Mouse (Mus musculus): ENCODE data around the gene Usp51. TPM values are rescaled to one million over a fixed set of nuclear protein-coding genes. Genes with fewer than 3 reads are reported as not detected.
"Not testable (repeated sequence)": the region's sequence is repeated elsewhere in the genome, so short reads cannot be mapped to it uniquely, and the experiment has no call there.

The Usp51 gene
- polyA plus RNA-seq, 1 experiment from 2014 or later: 0.14 TPM

- no peak for ATAC-seq (ENCODE audit: low read depth)
- H3K9ac ChIP-seq (ENCODE audit: low read depth, low read length): no peak overlapping the region
- H3K4me2 ChIP-seq (ENCODE audit: low read depth, low read length): peak overlapping the region; percentile 74
- H3K4me3 ChIP-seq (ENCODE audit: low read depth, low read length): peak overlapping the region; percentile 65
- 35% methylated on average over 9 of the region's 9 CpGs for WGBS (ENCODE audit: insufficient replicate concordance)
- no peaks in the 10 kb centered on the region for H3K36me3 ChIP-seq (ENCODE audit: control insufficient read depth, insufficient read depth)
- no peaks in the 10 kb centered on the region for H3K4me1 ChIP-seq (ENCODE audit: control insufficient read depth, low read depth, low read length)
- H3K27me3 ChIP-seq (ENCODE audit: control insufficient read depth, insufficient read depth, low read depth, low read length): no peaks in the 10 kb centered on the region
- no peaks in the 10 kb centered on the region for H3K9me3 ChIP-seq (replicated peaks; ENCODE audit: control insufficient read depth, low read length)
- no peak overlapping the region for H3K27ac ChIP-seq (ENCODE audit: low read length)
Observed at GRCm38 (mm10) chrX:153007685-153008047, 1.4 kb downstream of the Usp51 start.

- H3K4me2 ChIP-seq (ENCODE audit: low read depth, low read length); ATAC-seq (ENCODE audit: low read depth); H3K4me1 ChIP-seq (ENCODE audit: control insufficient read depth, low read depth, low read length); H3K4me3 ChIP-seq (ENCODE audit: low read depth, low read length); H3K36me3 ChIP-seq (ENCODE audit: control insufficient read depth, insufficient read depth); H3K27me3 ChIP-seq (ENCODE audit: control insufficient read depth, insufficient read depth, low read depth, low read length); H3K27ac ChIP-seq (ENCODE audit: low read length); H3K9ac ChIP-seq (ENCODE audit: low read depth, low read length); H3K9me3 ChIP-seq (replicated peaks; ENCODE audit: control insufficient read depth, low read length): not testable (repeated sequence)
- WGBS (ENCODE audit: insufficient replicate concordance): no CpG with 5 or more reads among the region's 3 CpGs
Observed at GRCm38 (mm10) chrX:153025255-153025654, 19.0 kb downstream of the Usp51 start.

- 50% methylated on average over 1 of the region's 3 CpGs for WGBS (ENCODE audit: insufficient replicate concordance)
- not testable (repeated sequence) for H3K36me3 ChIP-seq (ENCODE audit: control insufficient read depth, insufficient read depth); H3K9me3 ChIP-seq (replicated peaks; ENCODE audit: control insufficient read depth, low read length); H3K4me2 ChIP-seq (ENCODE audit: low read depth, low read length); H3K4me3 ChIP-seq (ENCODE audit: low read depth, low read length); H3K9ac ChIP-seq (ENCODE audit: low read depth, low read length); H3K27ac ChIP-seq (ENCODE audit: low read length); H3K4me1 ChIP-seq (ENCODE audit: control insufficient read depth, low read depth, low read length); H3K27me3 ChIP-seq (ENCODE audit: control insufficient read depth, insufficient read depth, low read depth, low read length); ATAC-seq (ENCODE audit: low read depth)
Observed at GRCm38 (mm10) chrX:153025709-153026108, 19.4 kb downstream of the Usp51 start.

GRCm38 (mm10) chrX:153031547-153031946, 25.3 kb downstream of the Usp51 start:
- H3K4me1 ChIP-seq (ENCODE audit: control insufficient read depth, low read depth, low read length); H3K4me3 ChIP-seq (ENCODE audit: low read depth, low read length); H3K9ac ChIP-seq (ENCODE audit: low read depth, low read length); H3K9me3 ChIP-seq (replicated peaks; ENCODE audit: control insufficient read depth, low read length); H3K27me3 ChIP-seq (ENCODE audit: control insufficient read depth, insufficient read depth, low read depth, low read length); H3K36me3 ChIP-seq (ENCODE audit: control insufficient read depth, insufficient read depth); ATAC-seq (ENCODE audit: low read depth); H3K27ac ChIP-seq (ENCODE audit: low read length); H3K4me2 ChIP-seq (ENCODE audit: low read depth, low read length): not testable (repeated sequence)

- peak within 1 kb of the TSS; percentile 37 for H3K4me3 ChIP-seq (ENCODE audit: low read depth, low read length)
- no peaks in the 10 kb centered on the region for H3K36me3 ChIP-seq (ENCODE audit: control insufficient read depth, insufficient read depth)
- no peaks in the 10 kb centered on the region for H3K4me1 ChIP-seq (ENCODE audit: control insufficient read depth, low read depth, low read length)
- no peak within 1 kb of the TSS; the same call in 1 of the 2 replicates for H3K27ac ChIP-seq (ENCODE audit: low read length)
- peak; percentile 80 for ATAC-seq (ENCODE audit: low read depth)
- H3K9me3 ChIP-seq (replicated peaks; ENCODE audit: control insufficient read depth, low read length): no peaks in the 10 kb centered on the region
- WGBS (ENCODE audit: insufficient replicate concordance): 18% methylated on average over 47 of the region's 49 CpGs
- peak within 1 kb of the TSS; percentile 34 for H3K4me2 ChIP-seq (ENCODE audit: low read depth, low read length)
- H3K9ac ChIP-seq (ENCODE audit: low read depth, low read length): 0 out of 2 replicates have a peak within 1 kb of the TSS, but pooled peaks have one; percentile 24
- peaks cover 11% of the 10 kb centered on the region for H3K27me3 ChIP-seq (ENCODE audit: control insufficient read depth, insufficient read depth, low read depth, low read length)
Observed at GRCm38 (mm10) chrX:153037087-153037971, 31.1 kb downstream of the Usp51 start, which contains the start of gene Mageh1. Gene Mageh1 (minus strand): TSS chrX:153037575.

GRCm38 (mm10) chrX:153037972-153038744, 31.9 kb downstream of the Usp51 start:
- 23% methylated on average over 6 of the region's 22 CpGs for WGBS (ENCODE audit: insufficient replicate concordance)
- not testable (repeated sequence) for H3K4me3 ChIP-seq (ENCODE audit: low read depth, low read length); H3K4me2 ChIP-seq (ENCODE audit: low read depth, low read length); H3K9ac ChIP-seq (ENCODE audit: low read depth, low read length); H3K9me3 ChIP-seq (replicated peaks; ENCODE audit: control insufficient read depth, low read length); H3K4me1 ChIP-seq (ENCODE audit: control insufficient read depth, low read depth, low read length); H3K27ac ChIP-seq (ENCODE audit: low read length); H3K36me3 ChIP-seq (ENCODE audit: control insufficient read depth, insufficient read depth)
- H3K27me3 ChIP-seq (ENCODE audit: control insufficient read depth, insufficient read depth, low read depth, low read length): peaks cover 11% of the 10 kb centered on the region
- ATAC-seq (ENCODE audit: low read depth): peak; percentile 32; the same call in 1 of the 2 replicates

Other genes starting within 250 kb of the Usp51 start
- gene Shroom2, start 237.0 kb upstream of the Usp51 start, polyA plus RNA-seq (2015; fragmentation: Nextera tagmentation; extraction: Ambion mirVana): 0.95 and 1.3 TPM in 2 replicates
- gene Gpr143, start 224.5 kb upstream of the Usp51 start, polyA plus RNA-seq (2015; fragmentation: Nextera tagmentation; extraction: Ambion mirVana): 0.05 and 0.12 TPM in 2 replicates
- 6.0 and 6.6 TPM in 2 replicates for gene Mageh1, start 31.1 kb downstream of the Usp51 start, polyA plus RNA-seq (2015; fragmentation: Nextera tagmentation; extraction: Ambion mirVana)
- 0.02 TPM in 1 of 2 replicates, not detected in the other for gene Foxr2, start 112.3 kb downstream of the Usp51 start, polyA plus RNA-seq (2015; fragmentation: Nextera tagmentation; extraction: Ambion mirVana)
- 0.28 and 0.36 TPM in 2 replicates for gene Rragb, start 133.5 kb downstream of the Usp51 start, polyA plus RNA-seq (2015; fragmentation: Nextera tagmentation; extraction: Ambion mirVana)
- gene Klf8, start 231.0 kb downstream of the Usp51 start, polyA plus RNA-seq (2015; fragmentation: Nextera tagmentation; extraction: Ambion mirVana): 0.09 and 0.16 TPM in 2 replicates

All from liver, embryonic 16.5 days (tissue).